Mouse (Mus musculus): ENCODE measurements around the gene Panx2. TPM values are rescaled to one million over a fixed set of nuclear protein-coding genes. Genes with fewer than 3 reads are reported as not detected.

The Panx2 gene
- 0.40 and 1.2 TPM in 2 replicates for polyA plus RNA-seq (2015; fragmentation: Nextera tagmentation; extraction: Ambion mirVana)

- Histone ChIP-seq H3K27me3 (ENCODE audit: control insufficient read depth, insufficient read depth, low read length) (peaks cover 30% of the 10 kb centered on the region), H3K9me3 (replicated peaks; ENCODE audit: control insufficient read depth, low read length) (no peaks in the 10 kb centered on the region), H3K27ac (ENCODE audit: low read length) (no peak within 1 kb of the TSS), H3K4me3 (replicated peaks; ENCODE audit: low read length) (peak within 1 kb of the TSS; percentile 58), H3K36me3 (ENCODE audit: control insufficient read depth, insufficient read depth, low read length) (no peaks in the 10 kb centered on the region), H3K4me2 (ENCODE audit: low read depth, low read length) (peak within 1 kb of the TSS; percentile 99), H3K9ac (ENCODE audit: low read length) (peak within 1 kb of the TSS; percentile 72), H3K4me1 (ENCODE audit: control insufficient read depth, insufficient read depth, low read length) (peaks cover 4% of the 10 kb centered on the region; the same call in 1 of the 2 replicates)
- no peak for ATAC-seq (ENCODE audit: insufficient read depth, low FRiP score)
- under 1% methylated on average over 54 of the region's 57 CpGs for WGBS
These were observed at the start of gene Panx2 for GRCm38 (mm10) chr15:89059161-89059931. Panx2 (plus strand) TSS chr15:89059734.

GRCm38 (mm10) chr15:89016722-89017121, 42.8 kb upstream of the Panx2 start:
- no peaks in the 10 kb centered on the region for H3K36me3 ChIP-seq (ENCODE audit: control insufficient read depth, insufficient read depth, low read length)
- whole genome bisulfite sequencing = 77% methylated on average over 3 of the region's 3 CpGs
- H3K27me3 ChIP-seq (ENCODE audit: control insufficient read depth, insufficient read depth, low read length) = no peaks in the 10 kb centered on the region
- no peak for ATAC-seq (ENCODE audit: insufficient read depth, low FRiP score)
- H3K27ac ChIP-seq (ENCODE audit: low read length) = no peak overlapping the region
- H3K4me1 ChIP-seq (ENCODE audit: control insufficient read depth, insufficient read depth, low read length) = no peaks in the 10 kb centered on the region
- H3K9ac ChIP-seq (ENCODE audit: low read length) = no peak overlapping the region
- no peak overlapping the region for H3K4me3 ChIP-seq (replicated peaks; ENCODE audit: low read length)
- H3K4me2 ChIP-seq (ENCODE audit: low read depth, low read length) = no peak overlapping the region
- no peaks in the 10 kb centered on the region for H3K9me3 ChIP-seq (replicated peaks; ENCODE audit: control insufficient read depth, low read length)

GRCm38 (mm10) chr15:89020085-89020484, 39.4 kb upstream of the Panx2 start:
- H3K27me3 ChIP-seq (ENCODE audit: control insufficient read depth, insufficient read depth, low read length) = no peaks in the 10 kb centered on the region
- H3K27ac ChIP-seq (ENCODE audit: low read length) = no peak overlapping the region
- no peaks in the 10 kb centered on the region for H3K36me3 ChIP-seq (ENCODE audit: control insufficient read depth, insufficient read depth, low read length)
- no peak overlapping the region for H3K4me3 ChIP-seq (replicated peaks; ENCODE audit: low read length)
- no peak overlapping the region for H3K4me2 ChIP-seq (ENCODE audit: low read depth, low read length)
- ATAC-seq (ENCODE audit: insufficient read depth, low FRiP score) = no peak
- H3K9ac ChIP-seq (ENCODE audit: low read length) = no peak overlapping the region
- no peaks in the 10 kb centered on the region for H3K4me1 ChIP-seq (ENCODE audit: control insufficient read depth, insufficient read depth, low read length)
- 60% methylated on average over 7 of the region's 7 CpGs for WGBS
- H3K9me3 ChIP-seq (replicated peaks; ENCODE audit: control insufficient read depth, low read length) = no peaks in the 10 kb centered on the region

GRCm38 (mm10) chr15:89020492-89020891, 39.0 kb upstream of the Panx2 start:
- H3K9ac ChIP-seq (ENCODE audit: low read length) = no peak overlapping the region
- H3K4me2 ChIP-seq (ENCODE audit: low read depth, low read length) = no peak overlapping the region
- no peaks in the 10 kb centered on the region for H3K4me1 ChIP-seq (ENCODE audit: control insufficient read depth, insufficient read depth, low read length)
- H3K36me3 ChIP-seq (ENCODE audit: control insufficient read depth, insufficient read depth, low read length) = no peaks in the 10 kb centered on the region
- no peaks in the 10 kb centered on the region for H3K9me3 ChIP-seq (replicated peaks; ENCODE audit: control insufficient read depth, low read length)
- H3K27me3 ChIP-seq (ENCODE audit: control insufficient read depth, insufficient read depth, low read length) = no peaks in the 10 kb centered on the region
- 75% methylated on average over 7 of the region's 7 CpGs for WGBS
- ATAC-seq (ENCODE audit: insufficient read depth, low FRiP score) = no peak
- no peak overlapping the region for H3K27ac ChIP-seq (ENCODE audit: low read length)
- H3K4me3 ChIP-seq (replicated peaks; ENCODE audit: low read length) = no peak overlapping the region

- Histone ChIP-seq H3K36me3 (ENCODE audit: control insufficient read depth, insufficient read depth, low read length) (no peaks in the 10 kb centered on the region), H3K27ac (ENCODE audit: low read length) (no peak overlapping the region), H3K4me1 (ENCODE audit: control insufficient read depth, insufficient read depth, low read length) (no peaks in the 10 kb centered on the region), H3K9ac (ENCODE audit: low read length) (no peak overlapping the region), H3K4me3 (replicated peaks; ENCODE audit: low read length) (no peak overlapping the region), H3K27me3 (ENCODE audit: control insufficient read depth, insufficient read depth, low read length) (no peaks in the 10 kb centered on the region), H3K9me3 (replicated peaks; ENCODE audit: control insufficient read depth, low read length) (no peaks in the 10 kb centered on the region), H3K4me2 (ENCODE audit: low read depth, low read length) (no peak overlapping the region)
- 74% methylated on average over 5 of the region's 5 CpGs for WGBS
- no peak for ATAC-seq (ENCODE audit: insufficient read depth, low FRiP score)
These were observed 15.2 kb upstream of the Panx2 start for GRCm38 (mm10) chr15:89044381-89044780.

- no peaks in the 10 kb centered on the region for H3K4me1 ChIP-seq (ENCODE audit: control insufficient read depth, insufficient read depth, low read length)
- 71% methylated on average over 4 of the region's 4 CpGs for WGBS
- no peaks in the 10 kb centered on the region for H3K27me3 ChIP-seq (ENCODE audit: control insufficient read depth, insufficient read depth, low read length)
- no peak overlapping the region for H3K4me2 ChIP-seq (ENCODE audit: low read depth, low read length)
- no peaks in the 10 kb centered on the region for H3K36me3 ChIP-seq (ENCODE audit: control insufficient read depth, insufficient read depth, low read length)
- H3K4me3 ChIP-seq (replicated peaks; ENCODE audit: low read length) = no peak overlapping the region
- no peak overlapping the region for H3K9ac ChIP-seq (ENCODE audit: low read length)
- no peak overlapping the region for H3K27ac ChIP-seq (ENCODE audit: low read length)
- no peak for ATAC-seq (ENCODE audit: insufficient read depth, low FRiP score)
- no peaks in the 10 kb centered on the region for H3K9me3 ChIP-seq (replicated peaks; ENCODE audit: control insufficient read depth, low read length)
These were observed 13.2 kb upstream of the Panx2 start for GRCm38 (mm10) chr15:89046356-89046755.

DNA sequence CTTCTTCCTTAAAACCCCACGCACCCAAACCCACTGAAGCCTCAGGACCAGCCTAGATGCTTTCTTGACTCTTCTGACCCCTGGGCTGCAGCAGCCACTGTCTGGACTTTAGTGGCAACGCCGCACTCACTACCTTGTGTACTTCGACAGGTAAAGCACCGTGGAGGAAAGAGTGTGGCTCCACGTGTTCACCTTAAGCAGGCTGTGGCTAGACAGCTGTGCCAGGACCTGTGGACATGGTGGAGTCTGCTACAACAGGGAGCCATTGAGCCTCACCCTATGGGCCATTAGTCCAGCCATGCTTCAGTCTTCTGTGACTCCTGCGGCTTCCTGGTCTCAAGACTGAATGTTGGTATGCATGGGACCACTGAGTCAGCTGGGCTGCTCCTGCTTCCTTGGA, 4.9 kb upstream of the Panx2 start:
- Histone ChIP-seq H3K4me2 (ENCODE audit: low read depth, low read length) (no peak overlapping the region), H3K9me3 (replicated peaks; ENCODE audit: control insufficient read depth, low read length) (no peaks in the 10 kb centered on the region), H3K4me3 (replicated peaks; ENCODE audit: low read length) (no peak overlapping the region), H3K4me1 (ENCODE audit: control insufficient read depth, insufficient read depth, low read length) (no peaks in the 10 kb centered on the region), H3K27ac (ENCODE audit: low read length) (no peak overlapping the region), H3K27me3 (ENCODE audit: control insufficient read depth, insufficient read depth, low read length) (peaks cover 20% of the 10 kb centered on the region), H3K9ac (ENCODE audit: low read length) (no peak overlapping the region), H3K36me3 (ENCODE audit: control insufficient read depth, insufficient read depth, low read length) (no peaks in the 10 kb centered on the region)
- WGBS = 86% methylated on average over 7 of the region's 7 CpGs
- no peak for ATAC-seq (ENCODE audit: insufficient read depth, low FRiP score)

DNA sequence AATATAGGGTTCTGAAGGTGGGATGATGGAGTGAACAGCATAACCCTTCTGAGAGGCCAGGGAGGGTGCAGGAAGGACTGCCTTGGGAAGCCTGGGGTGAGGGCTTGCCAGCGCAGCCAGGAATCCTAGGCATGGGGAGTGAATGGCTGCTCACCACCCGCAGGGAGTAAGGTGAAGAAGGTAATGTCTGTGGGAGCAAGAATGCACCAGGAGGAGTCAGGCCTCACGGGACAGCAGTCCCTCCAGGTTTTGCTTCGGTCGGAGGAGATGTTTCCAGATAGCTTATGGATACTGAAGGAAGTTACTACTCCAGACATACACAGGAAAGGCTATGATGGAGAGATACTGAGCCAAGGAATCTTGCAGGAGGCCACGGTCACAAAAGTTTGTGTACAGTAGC, 798 bp upstream of the Panx2 start:
- Histone ChIP-seq H3K4me1 (ENCODE audit: control insufficient read depth, insufficient read depth, low read length) (peaks cover 4% of the 10 kb centered on the region; the same call in 1 of the 2 replicates), H3K36me3 (ENCODE audit: control insufficient read depth, insufficient read depth, low read length) (no peaks in the 10 kb centered on the region), H3K4me3 (replicated peaks; ENCODE audit: low read length) (no peak overlapping the region), H3K9me3 (replicated peaks; ENCODE audit: control insufficient read depth, low read length) (no peaks in the 10 kb centered on the region), H3K9ac (ENCODE audit: low read length) (no peak overlapping the region), H3K27me3 (ENCODE audit: control insufficient read depth, insufficient read depth, low read length) (peaks cover 30% of the 10 kb centered on the region), H3K27ac (ENCODE audit: low read length) (no peak overlapping the region), H3K4me2 (ENCODE audit: low read depth, low read length) (peak overlapping the region; percentile 99; the same call in 1 of the 2 replicates)
- ATAC-seq (ENCODE audit: insufficient read depth, low FRiP score) = no peak
- WGBS = 17% methylated on average over 6 of the region's 6 CpGs

- 2% methylated on average over 46 of the region's 48 CpGs for WGBS
- H3K27me3 ChIP-seq (ENCODE audit: control insufficient read depth, insufficient read depth, low read length) = peaks cover 30% of the 10 kb centered on the region
- H3K4me2 ChIP-seq (ENCODE audit: low read depth, low read length) = peak overlapping the region; percentile 99
- H3K9me3 ChIP-seq (replicated peaks; ENCODE audit: control insufficient read depth, low read length) = no peaks in the 10 kb centered on the region
- no peak overlapping the region for H3K27ac ChIP-seq (ENCODE audit: low read length)
- no peaks in the 10 kb centered on the region for H3K36me3 ChIP-seq (ENCODE audit: control insufficient read depth, insufficient read depth, low read length)
- H3K4me3 ChIP-seq (replicated peaks; ENCODE audit: low read length) = peak overlapping the region; percentile 58
- ATAC-seq (ENCODE audit: insufficient read depth, low FRiP score) = peak; percentile 23; the same call in 1 of the 2 replicates
- H3K9ac ChIP-seq (ENCODE audit: low read length) = peak overlapping the region; percentile 72
- H3K4me1 ChIP-seq (ENCODE audit: control insufficient read depth, insufficient read depth, low read length) = peaks cover 4% of the 10 kb centered on the region; the same call in 1 of the 2 replicates
These were observed 623 bp downstream of the Panx2 start for GRCm38 (mm10) chr15:89060032-89060681.

Data from stomach, embryonic 16.5 days (tissue).